Mouse (Mus musculus): Measurements from ENCODE around the gene Itgb2l. TPM values are rescaled to one million over a fixed set of nuclear protein-coding genes. Genes with fewer than 3 reads are reported as not detected.

The Itgb2l gene
- polyA plus RNA-seq, 1 experiment from 2014 or later = 8.4 TPM

GRCm38 (mm10) chr16:96402294-96402693 is 41.1 kb downstream of the Itgb2l start:
- 63% methylated on average over 6 of the region's 6 CpGs for WGBS (ENCODE audit: insufficient replicate concordance)
- Histone ChIP-seq H3K9me3 (replicated peaks; ENCODE audit: control insufficient read depth, low read length) (no peaks in the 10 kb centered on the region), H3K4me2 (ENCODE audit: low read depth, low read length) (no peak overlapping the region)

GRCm38 (mm10) chr16:96400046-96400445 is 43.4 kb downstream of the Itgb2l start:
- no peaks in the 10 kb centered on the region for H3K27me3 ChIP-seq (ENCODE audit: control insufficient read depth, insufficient read depth, low read depth, low read length)
- H3K9me3 ChIP-seq (replicated peaks; ENCODE audit: control insufficient read depth, low read length) = no peaks in the 10 kb centered on the region
- no peak overlapping the region for H3K4me3 ChIP-seq (ENCODE audit: low read depth, low read length)
- no peak overlapping the region for H3K9ac ChIP-seq (ENCODE audit: low read depth, low read length)
- 54% methylated on average over 4 of the region's 4 CpGs for WGBS (ENCODE audit: insufficient replicate concordance)
- H3K4me1 ChIP-seq (ENCODE audit: control insufficient read depth, low read depth, low read length) = no peaks in the 10 kb centered on the region
- no peak overlapping the region for H3K4me2 ChIP-seq (ENCODE audit: low read depth, low read length)
- ATAC-seq (ENCODE audit: low read depth) = no peak
- H3K36me3 ChIP-seq (ENCODE audit: control insufficient read depth, insufficient read depth) = no peaks in the 10 kb centered on the region
- H3K27ac ChIP-seq (ENCODE audit: low read length) = no peak overlapping the region

More at GRCm38 (mm10) chr16:96402294-96402693, 41.1 kb downstream of the Itgb2l start:
- H3K36me3 ChIP-seq (ENCODE audit: control insufficient read depth, insufficient read depth) = no peaks in the 10 kb centered on the region
- no peak for ATAC-seq (ENCODE audit: low read depth)
- H3K9ac ChIP-seq (ENCODE audit: low read depth, low read length) = no peak overlapping the region
- H3K27ac ChIP-seq (ENCODE audit: low read length) = no peak overlapping the region
- H3K4me3 ChIP-seq (ENCODE audit: low read depth, low read length) = no peak overlapping the region
- H3K27me3 ChIP-seq (ENCODE audit: control insufficient read depth, insufficient read depth, low read depth, low read length) = no peaks in the 10 kb centered on the region
- no peaks in the 10 kb centered on the region for H3K4me1 ChIP-seq (ENCODE audit: control insufficient read depth, low read depth, low read length)

- H3K9ac ChIP-seq (ENCODE audit: low read depth, low read length) = no peak overlapping the region
- no peaks in the 10 kb centered on the region for H3K9me3 ChIP-seq (replicated peaks; ENCODE audit: control insufficient read depth, low read length)
- no peak for ATAC-seq (ENCODE audit: low read depth)
- H3K27ac ChIP-seq (ENCODE audit: low read length) = no peak overlapping the region
- no peaks in the 10 kb centered on the region for H3K4me1 ChIP-seq (ENCODE audit: control insufficient read depth, low read depth, low read length)
- H3K27me3 ChIP-seq (ENCODE audit: control insufficient read depth, insufficient read depth, low read depth, low read length) = no peaks in the 10 kb centered on the region
- H3K36me3 ChIP-seq (ENCODE audit: control insufficient read depth, insufficient read depth) = no peaks in the 10 kb centered on the region
- H3K4me3 ChIP-seq (ENCODE audit: low read depth, low read length) = no peak overlapping the region
- 61% methylated on average over 3 of the region's 3 CpGs for WGBS (ENCODE audit: insufficient replicate concordance)
- H3K4me2 ChIP-seq (ENCODE audit: low read depth, low read length) = no peak overlapping the region
These were observed 44.6 kb downstream of the Itgb2l start for GRCm38 (mm10) chr16:96398806-96399205.

DNA sequence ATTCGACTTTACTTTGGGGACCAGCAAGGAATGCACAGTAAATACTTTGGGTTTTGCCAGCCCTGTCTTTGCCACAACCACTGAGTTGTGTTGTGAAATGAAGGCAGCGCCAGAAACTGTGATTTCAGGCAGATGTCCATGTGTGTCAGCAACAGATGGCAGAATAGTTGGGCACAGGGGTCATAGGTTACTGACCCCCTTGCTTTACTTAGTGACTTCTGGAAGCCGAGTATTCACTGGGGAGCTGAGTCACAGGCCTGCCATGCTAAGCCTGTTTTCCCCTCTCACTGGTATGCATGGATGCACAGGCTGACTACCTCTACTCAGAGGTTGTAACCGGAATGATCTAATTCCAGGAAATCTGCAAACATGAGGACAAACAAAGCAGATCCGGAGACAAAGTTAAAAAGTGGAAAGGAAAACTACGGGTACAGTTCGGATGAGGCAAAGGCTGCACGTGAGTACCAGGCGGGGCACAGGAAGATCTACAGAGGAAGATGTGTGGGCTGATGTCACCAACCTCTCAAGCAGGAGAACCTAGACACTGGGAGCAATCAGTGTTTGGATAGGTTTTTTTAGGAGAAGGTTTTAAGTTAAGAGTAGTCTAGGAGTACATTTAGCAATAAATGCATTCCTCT is 47.3 kb downstream of the Itgb2l start:
- H3K27ac ChIP-seq (ENCODE audit: low read length) = no peak overlapping the region
- no peaks in the 10 kb centered on the region for H3K27me3 ChIP-seq (ENCODE audit: control insufficient read depth, insufficient read depth, low read depth, low read length)
- no peak overlapping the region for H3K4me3 ChIP-seq (ENCODE audit: low read depth, low read length)
- 55% methylated on average over 9 of the region's 9 CpGs for WGBS (ENCODE audit: insufficient replicate concordance)
- ATAC-seq (ENCODE audit: low read depth) = no peak
- no peak overlapping the region for H3K4me2 ChIP-seq (ENCODE audit: low read depth, low read length)
- no peaks in the 10 kb centered on the region for H3K36me3 ChIP-seq (ENCODE audit: control insufficient read depth, insufficient read depth)
- no peak overlapping the region for H3K9ac ChIP-seq (ENCODE audit: low read depth, low read length)
- H3K4me1 ChIP-seq (ENCODE audit: control insufficient read depth, low read depth, low read length) = no peaks in the 10 kb centered on the region
- H3K9me3 ChIP-seq (replicated peaks; ENCODE audit: control insufficient read depth, low read length) = no peaks in the 10 kb centered on the region

DNA sequence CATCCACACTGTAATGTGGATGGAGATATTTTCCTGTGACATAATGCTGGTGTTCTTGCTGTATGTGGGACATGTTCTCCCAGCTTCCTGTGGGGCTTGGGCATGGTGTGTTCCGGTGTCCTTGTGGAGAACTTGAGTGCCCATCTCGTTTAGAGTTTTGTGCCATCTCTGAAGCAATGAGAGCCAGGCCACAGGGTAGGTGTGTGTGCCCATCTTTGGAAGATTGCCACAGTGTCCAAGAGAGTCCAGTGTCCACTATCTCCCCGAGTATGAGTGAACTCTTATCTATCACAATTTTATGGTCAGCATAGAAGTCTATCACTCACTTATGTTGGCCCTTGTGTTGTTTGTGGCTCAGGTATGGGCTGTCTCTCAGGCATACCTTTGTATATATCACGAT is 47.9 kb downstream of the Itgb2l start:
- Histone ChIP-seq H3K27me3 (ENCODE audit: control insufficient read depth, insufficient read depth, low read depth, low read length) (no peaks in the 10 kb centered on the region), H3K36me3 (ENCODE audit: control insufficient read depth, insufficient read depth) (no peaks in the 10 kb centered on the region), H3K9me3 (replicated peaks; ENCODE audit: control insufficient read depth, low read length) (no peaks in the 10 kb centered on the region), H3K4me1 (ENCODE audit: control insufficient read depth, low read depth, low read length) (no peaks in the 10 kb centered on the region), H3K4me2 (ENCODE audit: low read depth, low read length) (no peak overlapping the region), H3K27ac (ENCODE audit: low read length) (no peak overlapping the region), H3K9ac (ENCODE audit: low read depth, low read length) (no peak overlapping the region), H3K4me3 (ENCODE audit: low read depth, low read length) (no peak overlapping the region)
- 45% methylated on average over 4 of the region's 4 CpGs for WGBS (ENCODE audit: insufficient replicate concordance)
- no peak for ATAC-seq (ENCODE audit: low read depth)

DNA sequence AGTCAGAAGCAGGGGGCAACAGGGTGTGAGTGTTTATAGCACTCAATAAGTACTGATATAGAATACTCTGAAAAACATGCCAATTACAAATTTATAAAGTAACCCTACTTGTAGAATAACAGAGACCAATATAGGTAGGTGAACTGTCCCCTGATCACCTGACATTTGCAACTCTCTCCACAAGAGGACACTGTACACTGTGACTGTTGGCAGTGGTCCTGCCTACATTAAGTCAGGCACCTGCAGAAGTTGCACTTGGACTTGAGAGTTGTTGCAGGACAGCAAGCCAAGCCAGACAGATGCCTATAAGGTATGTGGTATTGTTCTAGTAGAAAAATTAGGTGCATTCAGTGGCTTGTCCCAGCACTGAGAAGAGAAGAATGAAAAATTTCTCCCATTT is 52.3 kb downstream of the Itgb2l start:
- Histone ChIP-seq H3K27ac (ENCODE audit: low read length) (no peak overlapping the region), H3K4me2 (ENCODE audit: low read depth, low read length) (no peak overlapping the region), H3K4me1 (ENCODE audit: control insufficient read depth, low read depth, low read length) (no peaks in the 10 kb centered on the region), H3K9me3 (replicated peaks; ENCODE audit: control insufficient read depth, low read length) (no peaks in the 10 kb centered on the region), H3K36me3 (ENCODE audit: control insufficient read depth, insufficient read depth) (no peaks in the 10 kb centered on the region), H3K9ac (ENCODE audit: low read depth, low read length) (no peak overlapping the region), H3K27me3 (ENCODE audit: control insufficient read depth, insufficient read depth, low read depth, low read length) (no peaks in the 10 kb centered on the region), H3K4me3 (ENCODE audit: low read depth, low read length) (no peak overlapping the region)
- ATAC-seq (ENCODE audit: low read depth) = no peak

GRCm38 (mm10) chr16:96388481-96388880 is 54.9 kb downstream of the Itgb2l start:
- no peaks in the 10 kb centered on the region for H3K4me1 ChIP-seq (ENCODE audit: control insufficient read depth, low read depth, low read length)
- no peaks in the 10 kb centered on the region for H3K27me3 ChIP-seq (ENCODE audit: control insufficient read depth, insufficient read depth, low read depth, low read length)
- H3K4me2 ChIP-seq (ENCODE audit: low read depth, low read length) = no peak overlapping the region
- WGBS (ENCODE audit: insufficient replicate concordance) = 49% methylated on average over 5 of the region's 5 CpGs
- no peaks in the 10 kb centered on the region for H3K36me3 ChIP-seq (ENCODE audit: control insufficient read depth, insufficient read depth)
- ATAC-seq (ENCODE audit: low read depth) = no peak
- no peaks in the 10 kb centered on the region for H3K9me3 ChIP-seq (replicated peaks; ENCODE audit: control insufficient read depth, low read length)
- H3K27ac ChIP-seq (ENCODE audit: low read length) = no peak overlapping the region
- H3K4me3 ChIP-seq (ENCODE audit: low read depth, low read length) = no peak overlapping the region
- H3K9ac ChIP-seq (ENCODE audit: low read depth, low read length) = no peak overlapping the region

GRCm38 (mm10) chr16:96387685-96388371 is 55.6 kb downstream of the Itgb2l start:
- Histone ChIP-seq H3K9ac (ENCODE audit: low read depth, low read length) (no peak overlapping the region), H3K4me1 (ENCODE audit: control insufficient read depth, low read depth, low read length) (no peaks in the 10 kb centered on the region), H3K9me3 (replicated peaks; ENCODE audit: control insufficient read depth, low read length) (no peaks in the 10 kb centered on the region), H3K27ac (ENCODE audit: low read length) (no peak overlapping the region), H3K4me2 (ENCODE audit: low read depth, low read length) (no peak overlapping the region), H3K4me3 (ENCODE audit: low read depth, low read length) (no peak overlapping the region), H3K27me3 (ENCODE audit: control insufficient read depth, insufficient read depth, low read depth, low read length) (no peaks in the 10 kb centered on the region), H3K36me3 (ENCODE audit: control insufficient read depth, insufficient read depth) (no peaks in the 10 kb centered on the region)
- 64% methylated on average over 6 of the region's 6 CpGs for WGBS (ENCODE audit: insufficient replicate concordance)
- no peak for ATAC-seq (ENCODE audit: low read depth)

GRCm38 (mm10) chr16:96384741-96385140 is 58.7 kb downstream of the Itgb2l start:
- Histone ChIP-seq H3K27ac (ENCODE audit: low read length) (no peak overlapping the region), H3K36me3 (ENCODE audit: control insufficient read depth, insufficient read depth) (no peaks in the 10 kb centered on the region), H3K9me3 (replicated peaks; ENCODE audit: control insufficient read depth, low read length) (no peaks in the 10 kb centered on the region), H3K4me2 (ENCODE audit: low read depth, low read length) (no peak overlapping the region), H3K27me3 (ENCODE audit: control insufficient read depth, insufficient read depth, low read depth, low read length) (no peaks in the 10 kb centered on the region), H3K4me1 (ENCODE audit: control insufficient read depth, low read depth, low read length) (no peaks in the 10 kb centered on the region), H3K9ac (ENCODE audit: low read depth, low read length) (no peak overlapping the region), H3K4me3 (ENCODE audit: low read depth, low read length) (no peak overlapping the region)
- ATAC-seq (ENCODE audit: low read depth) = no peak
